Mouse (Mus musculus) kidney, adult 18-20 months (tissue): ENCODE measurements around the gene Pmpcb.
A peak's percentile ranks its signal among the peaks of the same experiment; 100 is the strongest.
"Not testable (repeated sequence)": the region's sequence is repeated elsewhere in the genome, so short reads cannot be mapped to it uniquely, and the experiment has no call there.

Experiments
- DNase-seq: peaks from one replicate; pipeline ENCODE4 v3.0.0; 2021

Pmpcb gene

DNA sequence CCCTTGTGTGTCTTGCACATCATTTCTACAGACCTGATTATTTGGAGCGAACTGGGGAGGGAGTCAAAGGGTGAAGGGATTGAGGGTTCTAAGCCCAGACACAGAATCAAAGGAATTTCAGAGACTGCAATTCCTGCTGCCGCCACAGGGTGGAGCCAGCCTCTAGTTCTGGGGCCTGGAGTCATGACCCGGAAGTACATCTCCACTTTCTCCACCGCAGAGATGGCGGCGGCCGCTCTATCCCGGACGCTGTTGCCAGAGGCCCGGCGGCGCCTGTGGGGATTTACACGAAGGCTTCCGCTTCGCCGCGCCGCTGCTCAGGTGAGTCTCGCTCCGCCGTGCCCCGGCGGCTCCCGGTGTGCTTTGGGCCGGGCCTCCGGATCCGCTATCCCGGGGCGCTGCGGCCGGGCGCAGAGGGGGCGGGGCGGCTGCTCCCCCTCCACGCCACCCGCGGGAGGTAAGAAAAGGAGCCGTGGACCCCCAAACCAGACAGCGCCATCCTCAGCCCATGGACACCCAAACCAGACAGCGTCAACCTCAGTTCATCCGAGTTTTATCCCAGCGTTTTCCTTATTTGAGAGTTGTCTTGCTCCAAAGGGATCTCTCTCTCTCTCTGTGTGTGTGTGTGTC, at the start of gene Pmpcb:
Gene Pmpcb (plus strand): TSS at position 186 of the 630 bp plus-strand sequence.
- peak; percentile 92 for DNase-seq

DNA sequence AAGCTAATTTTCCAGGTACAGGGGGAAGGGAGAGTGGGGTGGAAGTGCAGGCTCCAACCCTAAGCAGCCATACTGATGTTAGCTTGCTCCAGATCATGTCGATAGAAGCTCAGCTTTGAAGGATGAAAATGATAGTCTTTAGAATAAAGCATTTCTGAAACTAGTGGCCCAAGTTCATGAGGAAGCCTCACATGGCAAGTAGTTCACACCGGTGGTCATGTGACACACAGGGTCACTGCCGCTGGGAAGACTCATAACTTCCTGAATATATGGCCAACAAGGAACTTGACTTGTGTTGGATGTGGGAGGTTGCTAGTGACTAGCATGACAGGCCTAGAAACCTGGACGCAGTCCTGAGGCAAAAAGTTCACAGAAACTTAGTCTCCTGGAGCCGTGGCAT, 44.7 kb upstream of the Pmpcb start:
- DNase-seq, result no peak

DNA sequence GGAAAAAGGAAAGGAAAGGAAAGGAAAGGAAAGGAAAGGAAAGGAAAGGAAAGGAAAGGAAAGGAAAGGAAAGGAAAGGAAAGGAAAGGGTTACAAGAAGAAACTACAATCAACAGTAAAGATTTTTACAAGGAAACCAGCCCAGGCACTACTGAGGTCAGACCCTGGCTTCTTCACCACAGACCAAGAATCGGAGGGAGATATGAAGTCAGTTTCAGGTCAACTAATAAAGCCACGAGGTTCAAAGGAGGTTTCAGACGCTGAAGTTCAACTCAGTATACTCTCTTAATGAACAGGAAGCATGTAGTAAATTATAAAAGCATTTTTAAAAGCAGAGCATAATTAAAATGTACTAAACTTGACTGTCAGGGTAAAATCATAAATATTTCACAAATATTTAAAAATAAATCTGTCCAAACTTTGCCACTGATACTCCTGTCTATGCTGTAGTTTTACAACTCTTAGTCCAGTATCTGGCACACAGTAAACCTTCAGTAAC, 43.5 kb upstream of the Pmpcb start:
- no peak for DNase-seq

DNA sequence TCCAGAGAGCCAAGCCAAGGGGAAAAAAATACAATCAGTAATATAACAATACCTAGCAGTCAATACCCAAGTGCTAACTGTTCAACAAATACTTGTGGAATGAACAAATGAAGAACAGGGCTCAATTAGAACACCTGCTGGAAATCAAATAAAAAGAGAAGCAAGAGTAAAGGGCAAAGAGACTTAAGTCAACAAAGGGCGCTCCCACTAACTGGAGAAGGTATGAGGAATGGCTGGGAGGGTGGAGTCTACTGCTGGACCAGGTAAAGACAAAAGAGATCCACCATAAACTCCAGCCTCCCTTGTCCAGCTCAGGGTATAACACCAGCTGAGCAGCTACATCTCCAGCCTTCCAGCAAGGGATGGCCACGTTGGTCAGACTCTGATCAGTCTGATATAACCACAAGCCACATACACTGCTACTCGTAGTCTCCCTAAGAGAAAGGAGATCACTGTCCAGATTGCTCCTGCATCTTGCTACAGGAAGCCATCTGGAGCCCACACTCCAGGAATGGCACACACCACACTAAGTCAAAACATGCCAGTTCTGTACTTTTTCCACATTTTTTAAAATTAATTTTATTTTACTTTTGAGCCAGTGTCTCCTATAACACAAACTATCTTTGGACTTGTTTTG, 42.0 kb upstream of the Pmpcb start:
- no peak for DNase-seq

DNA sequence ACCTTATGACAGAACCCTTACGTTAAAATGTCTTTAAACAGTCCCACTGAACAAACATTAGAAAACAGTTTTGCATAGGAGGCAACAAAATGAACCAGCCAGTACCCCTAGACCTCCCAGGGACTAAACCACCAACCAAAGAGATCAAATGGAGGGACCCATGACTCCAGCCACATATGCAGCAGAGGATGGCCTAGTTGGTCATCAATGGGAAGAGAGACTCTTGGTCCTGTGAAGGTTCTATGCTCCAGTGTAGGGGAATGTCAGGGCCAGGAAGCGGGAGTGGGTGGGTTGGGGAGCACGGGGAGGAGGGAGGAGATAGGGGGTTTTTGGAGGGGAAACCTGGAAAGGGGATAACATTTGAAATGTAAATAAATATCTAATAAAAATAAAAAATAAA, 37.4 kb upstream of the Pmpcb start:
- DNase-seq, result not testable (repeated sequence)

DNA sequence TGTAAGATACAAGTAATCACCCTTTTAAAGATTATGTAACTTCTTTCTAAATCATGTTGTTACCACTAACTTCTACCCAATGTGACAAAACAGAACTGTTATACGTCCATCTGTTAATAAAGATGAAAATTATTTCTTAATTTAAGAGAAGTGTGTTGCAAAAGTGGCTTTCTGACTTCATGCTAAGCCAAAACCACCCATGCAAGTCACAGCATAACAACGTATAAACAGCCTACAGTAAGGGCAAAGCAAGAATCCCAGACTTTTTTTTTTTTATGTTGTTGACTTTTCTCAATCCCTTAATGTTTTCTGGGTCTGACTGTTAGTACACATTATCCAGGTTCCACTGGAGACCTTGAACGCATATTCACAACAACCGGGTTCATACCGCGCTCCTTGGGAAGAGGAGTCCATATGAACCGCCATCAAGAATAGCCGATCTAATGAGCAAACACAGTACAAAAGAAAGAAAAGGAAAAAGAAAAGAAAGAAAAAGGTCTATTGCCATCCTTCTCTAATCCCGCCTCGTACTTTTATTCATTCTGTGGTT, 36.6 kb upstream of the Pmpcb start:
- DNase-seq, result no peak

DNA sequence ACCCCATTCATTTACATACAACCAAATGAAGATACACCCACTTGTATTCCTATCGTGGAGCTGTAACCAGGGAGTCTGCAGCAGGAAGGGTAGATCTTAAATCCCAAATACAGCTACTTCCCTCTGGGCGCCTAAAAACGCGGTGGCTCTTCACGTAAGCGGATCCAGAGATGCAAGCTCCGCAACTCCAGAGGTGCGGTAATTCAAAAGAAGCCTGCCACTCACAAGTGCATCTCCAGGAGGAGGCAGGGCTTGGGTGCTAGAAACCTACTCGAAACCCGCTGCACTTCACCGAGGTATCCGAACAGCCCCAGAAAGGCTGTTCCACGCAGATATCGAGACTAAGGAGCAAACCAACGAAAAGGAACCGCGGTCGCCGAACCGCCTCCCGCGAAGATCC, 36.0 kb upstream of the Pmpcb start:
- DNase-seq, result no peak

DNA sequence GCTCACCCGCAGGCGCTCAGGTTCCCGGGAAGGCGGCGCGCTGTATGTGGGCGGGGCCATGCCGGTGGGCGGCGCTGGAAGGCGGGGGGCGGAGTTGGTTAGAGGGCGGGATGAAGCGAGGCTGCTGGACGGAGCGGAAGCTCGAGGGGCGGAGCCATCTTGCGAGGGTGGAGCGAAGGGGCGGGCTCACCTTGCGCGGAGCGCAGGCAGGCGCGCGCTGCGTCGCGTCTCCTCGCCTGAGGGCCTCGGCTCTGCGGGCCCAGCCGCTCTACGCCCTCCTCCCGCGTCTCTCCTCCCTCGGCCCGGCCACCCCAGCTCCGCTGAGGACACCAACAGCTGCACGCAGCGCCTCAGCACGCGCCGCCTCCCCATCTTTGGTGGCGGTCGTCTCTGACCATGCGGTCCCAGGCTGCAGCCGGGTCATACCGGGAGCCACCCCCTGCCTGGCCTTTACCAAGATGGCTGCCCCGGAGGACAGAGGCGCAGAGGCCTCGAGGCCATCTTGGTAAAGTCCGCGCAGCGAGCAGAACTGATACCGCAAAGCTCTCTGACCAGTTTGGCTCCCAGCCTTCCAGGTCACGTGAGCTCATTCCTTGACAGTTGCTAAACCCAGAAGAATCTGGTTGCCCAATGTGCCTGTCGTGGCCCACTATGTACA, 35.5 kb upstream of the Pmpcb start, which contains the start of gene Napepld:
Gene Napepld (minus strand): TSS at position 46 of the 658 bp plus-strand sequence.
- peak; percentile 100 for DNase-seq

DNA sequence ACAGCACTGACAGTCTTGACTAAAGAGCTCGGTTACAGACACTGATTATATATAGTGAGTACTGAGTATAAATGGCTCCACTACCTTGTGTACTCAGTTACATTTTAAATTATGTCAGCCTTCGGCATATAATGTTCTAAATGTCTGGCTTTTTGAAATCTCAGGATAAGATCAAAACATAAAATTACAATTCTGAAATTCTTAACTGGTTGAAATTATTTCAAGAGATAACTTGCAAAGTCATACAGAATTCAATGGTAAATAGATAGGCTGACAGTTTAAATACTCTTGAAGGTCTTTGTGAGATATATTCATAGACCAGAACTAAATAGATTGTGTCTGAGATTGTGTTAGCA, 35.0 kb upstream of the Pmpcb start:
- no peak for DNase-seq

DNA sequence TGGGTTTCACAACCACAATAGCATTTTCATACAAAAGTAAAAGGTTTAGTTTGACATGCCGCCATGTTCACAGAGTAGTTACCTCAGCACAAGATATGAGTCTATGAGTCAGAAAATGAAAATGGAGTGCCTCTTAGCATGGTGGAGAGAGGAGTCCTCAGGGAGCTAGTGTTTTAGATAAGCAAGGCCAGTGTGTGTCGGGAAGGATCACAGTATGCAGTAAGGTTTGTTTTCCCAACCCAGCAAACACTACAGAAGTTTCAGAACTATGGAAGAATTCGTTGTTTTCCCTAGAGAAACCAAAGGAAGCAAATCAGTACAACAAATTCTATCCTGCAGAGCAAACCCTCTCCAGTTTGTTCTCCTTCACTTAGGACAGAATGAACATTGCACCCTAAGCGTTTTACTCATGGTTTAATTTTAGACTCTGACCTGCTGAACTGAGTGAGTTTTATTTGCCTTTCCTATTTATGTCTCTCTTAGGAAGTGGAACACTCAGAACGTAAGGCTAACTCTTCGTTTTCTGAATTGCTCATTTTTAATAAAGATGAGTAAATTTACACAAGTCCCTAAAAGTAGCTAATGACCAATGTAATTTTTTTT, 34.0 kb upstream of the Pmpcb start:
- DNase-seq, result no peak

DNA sequence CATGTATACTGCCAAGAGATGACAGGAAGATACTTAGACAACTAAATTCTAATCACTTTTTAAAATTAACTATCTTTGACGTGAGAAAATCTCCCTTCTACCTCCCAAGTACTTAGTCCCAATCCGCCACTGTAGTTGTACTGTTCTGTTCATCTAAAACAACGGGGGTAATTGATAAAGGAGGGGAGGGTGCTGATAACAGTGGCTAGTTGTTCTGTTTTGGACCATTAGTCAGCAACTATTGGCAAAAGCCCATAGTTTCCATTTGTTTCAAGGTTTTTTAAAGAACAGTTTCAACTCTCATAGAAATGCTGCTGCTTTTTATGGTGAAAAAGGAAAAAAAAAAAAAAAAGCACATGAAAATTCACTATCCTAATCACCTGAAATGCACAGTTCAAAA, 33.2 kb upstream of the Pmpcb start:
- no peak for DNase-seq

DNA sequence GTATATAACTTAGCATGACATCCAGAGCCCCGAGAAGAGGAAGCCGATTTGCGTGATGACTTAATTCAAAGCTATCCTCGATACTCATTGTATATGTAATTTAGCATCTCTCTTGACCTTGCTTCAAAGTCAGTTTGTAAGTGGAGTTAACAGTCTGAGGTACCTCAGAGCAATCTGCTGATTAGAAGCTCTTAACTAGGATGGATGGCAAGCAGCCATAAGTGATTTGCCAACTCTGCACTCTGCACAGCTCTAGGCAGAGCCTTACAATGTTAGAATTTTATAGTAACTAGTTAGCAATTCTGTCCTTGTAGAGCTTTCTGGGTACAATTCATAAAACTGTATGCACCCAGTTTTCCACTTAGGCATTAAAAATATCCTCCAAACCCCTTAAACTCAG, 30.4 kb upstream of the Pmpcb start:
- no peak for DNase-seq

DNA sequence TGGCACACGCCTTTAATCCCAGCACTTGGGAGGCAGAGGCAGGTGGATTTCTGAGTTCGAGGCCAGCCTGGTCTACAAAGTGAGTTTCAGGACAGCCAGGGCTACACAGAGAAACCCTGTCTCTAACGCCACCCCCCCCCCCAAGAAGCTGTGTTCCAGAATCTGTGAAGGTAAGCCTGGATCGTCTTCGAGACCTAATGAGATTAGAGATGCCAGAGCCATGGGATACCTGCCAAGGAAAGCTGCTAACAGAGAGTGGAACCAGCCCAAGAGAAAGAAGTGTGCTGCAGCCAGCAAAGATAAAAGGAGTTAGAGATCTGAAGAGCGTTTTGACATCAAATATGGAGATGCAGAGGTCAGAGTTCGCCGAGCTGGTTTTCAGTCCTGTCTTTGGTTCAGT, 28.9 kb upstream of the Pmpcb start:
- not testable (repeated sequence) for DNase-seq

DNA sequence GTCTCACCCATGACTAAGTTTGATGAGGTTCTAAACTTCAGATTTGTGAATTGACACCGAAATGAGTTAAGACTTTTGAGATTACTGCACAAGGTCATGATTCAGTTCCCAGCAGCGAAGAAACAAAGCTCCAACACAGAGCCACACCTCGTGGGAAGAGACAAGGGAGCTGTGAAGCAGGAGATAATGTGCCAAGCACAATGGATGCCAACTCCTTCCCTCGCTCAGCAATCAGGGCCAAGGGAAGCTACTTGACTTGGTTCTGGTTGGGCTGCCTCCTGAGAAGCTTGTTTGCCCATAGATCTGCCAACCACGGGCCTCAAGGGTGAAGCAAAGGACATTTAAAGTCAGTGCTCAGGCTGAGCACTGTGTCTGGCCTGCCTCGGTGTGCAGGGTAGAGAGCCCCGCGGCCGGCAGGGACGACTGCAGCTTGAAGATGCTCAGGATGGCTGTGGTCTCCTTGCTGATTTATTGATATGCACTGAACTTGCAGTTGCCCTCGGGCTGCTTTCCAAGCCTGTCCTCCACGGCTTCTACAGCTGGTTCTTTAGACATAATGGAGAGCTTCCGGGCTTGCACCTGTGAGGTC, 24.7 kb upstream of the Pmpcb start:
- DNase-seq, result no peak

DNA sequence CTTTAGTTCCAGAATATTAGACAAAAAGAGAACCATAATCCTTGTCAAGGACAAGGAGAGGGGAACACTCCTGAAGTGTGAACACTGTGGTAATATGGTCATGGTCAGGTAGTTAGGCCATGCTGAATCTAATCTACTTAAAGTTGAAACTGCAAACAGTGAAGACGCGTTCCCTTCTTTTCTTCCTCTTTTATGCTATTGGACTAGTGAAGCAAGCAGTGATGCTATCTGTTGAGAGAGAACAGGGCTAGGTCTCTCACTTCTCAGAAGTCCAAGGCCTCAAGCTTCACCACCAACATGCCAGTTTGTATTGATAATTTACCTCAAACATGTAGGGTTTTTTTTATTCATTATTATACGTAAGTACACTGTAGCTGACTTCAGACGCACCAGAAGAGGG, 22.5 kb upstream of the Pmpcb start:
- DNase-seq, result no peak

DNA sequence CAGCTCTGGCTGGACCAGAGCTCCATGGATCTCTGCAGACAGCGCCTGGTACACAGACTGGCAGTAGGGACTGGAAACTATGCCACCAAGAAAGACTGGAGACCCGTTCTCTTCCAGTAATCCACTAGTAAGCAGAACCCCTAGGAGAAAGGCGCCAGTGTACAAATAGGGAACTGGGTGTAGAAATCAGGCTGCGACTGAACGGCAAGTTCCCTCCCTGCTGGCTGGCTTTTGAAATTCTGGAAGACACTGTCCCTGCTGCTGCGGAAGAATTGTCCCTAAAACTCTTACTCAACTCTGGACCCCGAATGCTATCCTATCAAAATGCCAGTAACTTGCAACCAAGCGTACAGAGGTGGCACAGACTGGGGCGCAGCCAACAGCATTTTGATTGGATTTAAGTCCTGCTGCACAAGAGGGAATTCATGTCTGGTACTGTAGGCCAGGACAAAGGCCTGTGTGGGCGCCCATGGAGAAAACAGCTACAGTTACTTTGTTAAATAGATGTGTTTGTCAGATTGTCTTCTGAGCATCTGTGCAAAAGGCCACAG, 19.7 kb upstream of the Pmpcb start:
- no peak for DNase-seq

DNA sequence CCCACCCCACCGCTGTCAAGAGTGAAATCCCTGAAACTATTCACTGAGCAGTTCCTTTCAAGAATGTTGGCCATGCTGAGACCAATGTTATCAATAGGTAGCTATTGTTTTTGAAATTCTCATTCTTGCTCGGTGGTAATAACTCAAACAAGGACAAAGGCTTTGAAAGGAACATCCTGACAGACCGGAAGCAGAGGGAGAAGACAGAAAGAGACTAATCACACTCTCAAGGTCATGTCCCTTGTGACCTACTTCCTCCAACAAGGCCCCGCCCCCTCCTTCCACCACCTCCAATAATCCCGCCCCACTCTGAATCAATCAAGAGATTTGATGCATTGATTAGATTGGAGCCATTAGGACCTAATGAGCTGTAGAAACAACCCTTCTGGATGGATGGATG, 18.4 kb upstream of the Pmpcb start:
- DNase-seq, result no peak

DNA sequence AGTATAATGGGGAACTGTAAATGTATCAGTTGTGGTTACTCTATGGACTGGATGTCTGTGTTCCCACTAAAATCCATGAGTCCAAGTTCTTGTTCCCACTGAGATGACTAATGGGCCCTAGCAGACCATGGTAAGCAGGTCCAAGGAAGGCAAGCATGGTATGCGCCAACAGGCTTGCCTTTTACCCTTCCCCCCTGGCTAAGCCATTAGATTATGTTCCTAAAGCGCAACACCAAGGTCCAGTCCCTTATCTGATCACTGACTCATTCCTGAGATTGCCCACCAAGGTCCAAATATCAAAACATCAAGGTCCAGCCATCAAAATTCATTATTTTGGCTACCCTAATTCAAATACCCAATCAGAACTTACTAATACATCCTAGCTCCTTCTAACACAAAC, 17.7 kb upstream of the Pmpcb start:
- DNase-seq, result no peak

DNA sequence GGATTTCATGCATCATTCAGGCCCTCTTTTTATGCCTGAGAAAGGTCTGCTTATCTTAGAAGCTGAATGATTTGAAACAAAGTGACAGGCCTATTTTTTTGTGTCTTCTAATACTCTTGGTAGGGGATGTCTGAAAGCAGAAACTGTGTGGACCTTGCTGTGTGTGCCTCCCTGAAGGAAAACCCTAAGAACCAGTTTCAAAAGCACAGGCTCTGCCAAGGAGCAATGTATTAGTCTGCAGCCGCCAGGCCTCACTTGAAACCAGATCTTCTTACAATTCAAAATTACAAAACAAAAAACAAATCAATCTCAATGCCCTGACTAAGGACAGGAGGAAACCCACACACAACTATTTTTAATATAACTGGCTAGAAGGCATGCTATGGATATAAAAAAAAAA, 12.5 kb upstream of the Pmpcb start:
- DNase-seq, result no peak

DNA sequence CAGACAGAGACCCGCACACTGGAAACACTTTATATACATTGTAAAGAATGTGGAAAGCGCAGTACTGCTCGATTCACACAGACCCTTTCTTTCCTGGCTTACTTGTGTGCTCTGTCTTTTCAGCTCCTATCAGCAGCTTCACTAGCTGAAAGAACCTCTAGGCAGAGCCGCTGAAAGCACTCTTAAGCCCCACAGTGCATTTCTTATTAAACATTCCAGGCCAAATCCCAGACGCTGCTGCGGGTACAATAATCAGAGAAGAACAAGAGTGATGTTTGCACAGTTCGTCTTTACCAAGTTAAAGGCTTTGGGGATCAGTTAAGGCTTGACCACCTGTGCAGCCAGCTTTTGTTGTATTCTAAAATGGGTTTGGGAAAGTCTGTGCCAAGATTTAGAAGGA, 12.1 kb upstream of the Pmpcb start:
- no peak for DNase-seq

DNA sequence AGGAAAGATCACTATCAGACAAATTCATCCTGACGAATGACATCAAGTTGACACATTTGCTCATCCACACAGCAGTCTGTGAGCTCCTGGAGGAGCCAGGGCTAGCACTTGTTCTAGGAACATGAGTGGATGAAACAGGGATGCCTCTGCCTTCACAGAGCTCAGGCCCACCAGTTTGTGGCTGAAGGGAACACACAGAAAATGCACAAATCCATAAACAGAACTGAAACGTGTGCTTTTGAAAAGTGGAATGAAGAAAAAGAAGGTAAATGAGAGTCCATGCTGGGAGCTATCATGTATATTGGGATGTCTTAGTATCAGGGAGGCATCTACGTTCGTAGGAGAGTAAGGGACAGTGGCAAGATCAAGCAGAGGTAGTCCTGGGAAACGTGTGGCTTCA, 7.8 kb upstream of the Pmpcb start:
- no peak for DNase-seq

DNA sequence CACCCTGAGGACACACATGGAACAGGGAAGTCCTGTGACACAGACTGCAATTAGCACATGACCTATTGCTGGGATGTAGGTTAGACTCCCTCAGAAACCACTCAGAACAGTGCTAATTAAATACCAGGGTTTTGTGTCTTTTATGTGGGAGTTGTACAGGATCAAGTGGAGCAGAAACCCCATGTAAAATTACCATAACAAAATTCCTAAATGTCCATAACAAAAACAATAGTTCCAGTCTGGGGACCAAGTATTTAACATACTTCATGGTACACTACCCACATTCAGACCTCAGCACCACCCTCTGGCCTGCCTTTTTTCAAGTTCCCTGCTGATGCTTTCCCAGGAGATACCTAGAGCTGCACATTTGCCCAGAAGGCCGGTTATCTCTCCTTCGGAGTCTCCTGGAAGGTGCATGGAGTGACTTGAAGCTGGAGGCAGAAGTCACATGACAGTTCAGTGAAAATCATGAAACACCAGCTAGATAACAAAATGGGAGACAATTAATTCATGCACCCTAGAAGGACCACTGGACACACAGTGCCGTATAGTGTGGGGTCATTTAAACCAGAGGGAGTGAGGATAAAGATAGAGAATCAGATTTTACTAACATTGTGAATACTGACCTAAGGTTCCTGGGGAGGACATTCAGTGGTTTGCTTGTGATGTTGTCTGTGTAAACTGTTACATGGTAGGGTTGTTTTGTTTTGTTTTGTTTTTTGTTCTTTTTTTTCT, 4.6 kb upstream of the Pmpcb start:
- DNase-seq, result no peak
